Mouse (Mus musculus): ENCODE results near the gene Pomt1. TPM values are rescaled to one million over a fixed set of nuclear protein-coding genes. Genes with fewer than 3 reads are reported as not detected.
A peak's percentile ranks its signal among the peaks of the same experiment; 100 is the strongest.

Gene Pomt1
- polyA plus RNA-seq, 1 experiment = 36.4 TPM

- TF ChIP-seq CTCF (IDR thresholded peaks at IDR 0.05; ENCODE audit: borderline replicate concordance, control insufficient read depth, extremely low read depth, insufficient read depth, low read length, poor library complexity) (no peak), POLR2A (IDR thresholded peaks at IDR 0.05; ENCODE audit: control insufficient read depth, extremely low read depth, insufficient read depth, low read length, poor library complexity) (no peak)
- DNase-seq = no peak
- no peaks in the 10 kb centered on the region for H3K27me3 ChIP-seq (ENCODE audit: control insufficient read depth, insufficient read depth, low read length)
- 97% methylated on average over 4 of the region's 4 CpGs for WGBS
- no peak overlapping the region for H3K27ac ChIP-seq (ENCODE audit: control insufficient read depth, insufficient read depth, low read length)
- H3K4me3 ChIP-seq (ENCODE audit: control insufficient read depth, insufficient read depth, low read length) = no peak overlapping the region
- no peaks in the 10 kb centered on the region for H3K4me1 ChIP-seq (replicated peaks; ENCODE audit: control insufficient read depth, insufficient read depth, low read length)
- peaks cover 22% of the 10 kb centered on the region for H3K36me3 ChIP-seq (ENCODE audit: control insufficient read depth, insufficient read depth, low read length)
Observed at GRCm38 (mm10) chr2:32299469-32299868, 63.1 kb downstream of the Pomt1 start.

DNA sequence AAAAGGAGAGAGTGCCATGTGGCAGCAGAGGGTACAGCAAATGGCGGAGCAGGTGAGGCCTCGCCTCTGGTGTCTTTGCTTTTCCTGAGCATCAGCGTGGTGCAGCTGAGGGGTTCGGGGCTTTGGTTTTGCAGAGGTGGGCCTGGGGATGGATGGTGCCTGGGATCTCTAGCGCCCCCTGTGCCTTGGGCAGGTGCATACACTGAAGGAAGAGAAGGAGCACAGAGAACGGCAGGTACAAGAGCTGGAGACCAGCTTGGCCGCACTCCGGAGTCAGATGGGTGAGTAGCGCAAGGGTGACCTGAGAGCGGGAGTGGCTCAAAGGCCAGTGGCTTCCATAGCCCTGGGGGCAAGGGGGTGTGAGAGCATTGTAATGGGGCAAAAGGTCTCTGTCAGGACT lies 66.6 kb downstream of the Pomt1 start:
- Histone ChIP-seq H3K36me3 (ENCODE audit: control insufficient read depth, insufficient read depth, low read length) (peaks cover 27% of the 10 kb centered on the region), H3K4me3 (ENCODE audit: control insufficient read depth, insufficient read depth, low read length) (no peak overlapping the region), H3K4me1 (replicated peaks; ENCODE audit: control insufficient read depth, insufficient read depth, low read length) (no peaks in the 10 kb centered on the region), H3K27me3 (ENCODE audit: control insufficient read depth, insufficient read depth, low read length) (no peaks in the 10 kb centered on the region), H3K27ac (ENCODE audit: control insufficient read depth, insufficient read depth, low read length) (no peak overlapping the region)
- WGBS = 96% methylated on average over 10 of the region's 10 CpGs
- no peak for DNase-seq
- TF ChIP-seq POLR2A (IDR thresholded peaks at IDR 0.05; ENCODE audit: control insufficient read depth, extremely low read depth, insufficient read depth, low read length, poor library complexity) (no peak), CTCF (IDR thresholded peaks at IDR 0.05; ENCODE audit: borderline replicate concordance, control insufficient read depth, extremely low read depth, insufficient read depth, low read length, poor library complexity) (no peak)

GRCm38 (mm10) chr2:32304145-32304832 lies 67.9 kb downstream of the Pomt1 start:
- Histone ChIP-seq H3K36me3 (ENCODE audit: control insufficient read depth, insufficient read depth, low read length) (peaks cover 20% of the 10 kb centered on the region), H3K4me1 (replicated peaks; ENCODE audit: control insufficient read depth, insufficient read depth, low read length) (no peaks in the 10 kb centered on the region), H3K27me3 (ENCODE audit: control insufficient read depth, insufficient read depth, low read length) (no peaks in the 10 kb centered on the region), H3K4me3 (ENCODE audit: control insufficient read depth, insufficient read depth, low read length) (no peak overlapping the region), H3K27ac (ENCODE audit: control insufficient read depth, insufficient read depth, low read length) (no peak overlapping the region)
- 73% methylated on average over 8 of the region's 8 CpGs for WGBS
- peak; percentile 71 for DNase-seq
- TF ChIP-seq POLR2A (IDR thresholded peaks at IDR 0.05; ENCODE audit: control insufficient read depth, extremely low read depth, insufficient read depth, low read length, poor library complexity) (no peak), CTCF (IDR thresholded peaks at IDR 0.05; ENCODE audit: borderline replicate concordance, control insufficient read depth, extremely low read depth, insufficient read depth, low read length, poor library complexity) (peak; percentile 73; the same call in 1 of the 2 replicates)

Other genes starting within 250 kb of the Pomt1 start
- gene Fam78a, start 151.7 kb upstream of the Pomt1 start, polyA plus RNA-seq (2012; rRNA removed) = 189 and 210 TPM in 2 replicates
- 2.9 and 7.7 TPM in 2 replicates for gene Plpp7, start 141.1 kb upstream of the Pomt1 start, polyA plus RNA-seq (2012; rRNA removed)
- 104 and 134 TPM in 2 replicates for gene Prrc2b, start 85.5 kb upstream of the Pomt1 start, polyA plus RNA-seq (2012; rRNA removed)
- 109 and 127 TPM in 2 replicates for gene Uck1, start 23.6 kb downstream of the Pomt1 start, polyA plus RNA-seq (2012; rRNA removed)
- 36.6 and 37.5 TPM in 2 replicates for gene Golga2, start 50.8 kb downstream of the Pomt1 start, polyA plus RNA-seq (2012; rRNA removed)
- 147 and 168 TPM in 2 replicates for gene Swi5, start 51.5 kb downstream of the Pomt1 start, polyA plus RNA-seq (2012; rRNA removed)
- 517 and 528 TPM in 2 replicates for gene Ciz1, start 115.7 kb downstream of the Pomt1 start, polyA plus RNA-seq (2012; rRNA removed)
- 10.7 and 12.1 TPM in 2 replicates for gene Dnm1, start 116.7 kb downstream of the Pomt1 start, polyA plus RNA-seq (2012; rRNA removed)
- 192 and 257 TPM in 2 replicates for gene 1110008P14Rik, start 145.3 kb downstream of the Pomt1 start, polyA plus RNA-seq (2012; rRNA removed)
- 23.8 and 27.3 TPM in 2 replicates for gene Lcn2, start 151.7 kb downstream of the Pomt1 start, polyA plus RNA-seq (2012; rRNA removed)
- gene Ptges2, start 159.3 kb downstream of the Pomt1 start, polyA plus RNA-seq (2012; rRNA removed) = 17.9 and 24.7 TPM in 2 replicates
- 8.8 and 9.2 TPM in 2 replicates for gene Naif1, start 213.9 kb downstream of the Pomt1 start, polyA plus RNA-seq (2012; rRNA removed)
- 25.3 and 29.3 TPM in 2 replicates for gene Slc25a25, start 214.9 kb downstream of the Pomt1 start, polyA plus RNA-seq (2012; rRNA removed)